Mouse (Mus musculus) ES-E14 (cell line): ENCODE results near the gene Lypd6b. TPM values are rescaled to one million over a fixed set of nuclear protein-coding genes. Genes with fewer than 3 reads are reported as not detected.

ENCODE experiments used
- DNase-seq: peaks from one replicate; pipeline ENCODE4 v3.0.0-alpha.2; 2013; ENCODE audit warnings: low read depth, low spot score
- H3K27ac ChIP-seq: 2 replicates; pipeline ENCODE4 v1.5.1; 2012; ENCODE audit warnings: low read depth, mild to moderate bottlenecking, low read length, moderate library complexity, mixed read lengths; ENCODE audit not compliant: poor library complexity, insufficient read depth, severe bottlenecking
- H3K36me3 ChIP-seq: 2 replicates; pipeline ENCODE4 v1.6.1; 2012; ENCODE audit warnings: mild to moderate bottlenecking, low read length, moderate library complexity, mixed read lengths; ENCODE audit not compliant: control insufficient read depth, poor library complexity, insufficient read depth, severe bottlenecking
- H3K4me1 ChIP-seq, 2 experiments: fragments of 150-350 bp in 1 of 2; sonication (generic) in 1 of 2; 2 replicates each; pipeline ENCODE4 v1.6.1; 2012; ENCODE audit warnings: low read length in 2 of 2, mild to moderate bottlenecking in 1 of 2, mixed read lengths in 1 of 2; ENCODE audit not compliant: control insufficient read depth in 2 of 2, insufficient read depth in 2 of 2, poor library complexity in 1 of 2
- H3K4me3 ChIP-seq, 2 experiments: fragments of 150-350 bp in 1 of 2; sonication (generic) in 1 of 2; 2 replicates each; pipeline ENCODE4 v1.5.1; 2012; ENCODE audit warnings: low read length in 2 of 2, low read depth in 1 of 2, mild to moderate bottlenecking in 1 of 2, mixed read lengths in 1 of 2; ENCODE audit not compliant: insufficient read depth in 1 of 2, poor library complexity in 1 of 2, severe bottlenecking in 1 of 2
- H3K9ac ChIP-seq: 2 replicates; pipeline ENCODE4 v1.6.1; 2012; ENCODE audit warnings: low read depth, mild to moderate bottlenecking, low read length, mixed read lengths; ENCODE audit not compliant: poor library complexity, insufficient read depth, severe bottlenecking
- H3K9me3 ChIP-seq: fragments of 150-350 bp; sonication (generic); 2 replicates; pipeline ENCODE4 v1.6.1; 2012; ENCODE audit warnings: low read depth, mild to moderate bottlenecking, low read length; ENCODE audit not compliant: control insufficient read depth, insufficient read depth
- CHD2 ChIP-seq: IDR thresholded peaks from 2 replicates; pipeline ENCODE4 v1.6.1; 2014; ENCODE audit warnings: mild to moderate bottlenecking, low read depth, low read length, inconsistent platforms
- HCFC1 ChIP-seq: IDR thresholded peaks from 2 replicates; pipeline ENCODE4 v1.6.1; 2012; ENCODE audit warnings: low read length, inconsistent platforms, borderline replicate concordance; ENCODE audit not compliant: insufficient read depth
- MAFK ChIP-seq: IDR thresholded peaks from 2 replicates; pipeline ENCODE4 v1.6.1; 2014; ENCODE audit warnings: mild to moderate bottlenecking, low read depth, low read length, inconsistent platforms; ENCODE audit not compliant: insufficient read depth
- ZC3H11A ChIP-seq: IDR thresholded peaks from 2 replicates; pipeline ENCODE4 v1.6.1; 2012; ENCODE audit warnings: low read depth, mild to moderate bottlenecking, inconsistent platforms, low read length, borderline replicate concordance
- ZNF384 ChIP-seq: IDR thresholded peaks from 2 replicates; pipeline ENCODE4 v1.6.1; 2012; ENCODE audit warnings: low read depth, low read length, inconsistent platforms
- in situ Hi-C, 2 experiments: fragments of 600-800 bp; cut with MboI; formaldehyde crosslinking; loops; one replicate each; pipeline ENCODE4 v1.15.1; 2025; ENCODE audit warnings: low sequenced_read_pairs in 2 of 2, inconsistent platforms in 1 of 2; ENCODE audit not compliant: unreplicated experiment in 2 of 2
- total RNA-seq: library from RNA; depleted of rRNA; stranded (reverse); fragments of 300-350 nt; gene quantifications from 2 replicates; pipeline ENCODE4 v1.2.3, GENCODE M21; 2012

Lypd6b gene
- total RNA-seq, 1 experiment, result 0.18 TPM

- DNase-seq, result no peak
Measured at GRCm38 (mm10) chr2:49840573-49840972, 53.1 kb downstream of the Lypd6b start.

GRCm38 (mm10) chr2:49841089-49841488 lies 53.6 kb downstream of the Lypd6b start:
- in situ Hi-C loops, result no loop called here
- no peak overlapping the region for H3K4me3 ChIP-seq

More at GRCm38 (mm10) chr2:49840573-49840972, 53.1 kb downstream of the Lypd6b start:
- in situ Hi-C loops, result no loop called here
- Histone ChIP-seq H3K27ac (no peak overlapping the region), H3K36me3 (no peaks in the 10 kb centered on the region), H3K9me3 (no peaks in the 10 kb centered on the region), H3K4me1 (no peaks in the 10 kb centered on the region), H3K4me3 (no peak overlapping the region), H3K9ac (no peak overlapping the region)
- TF ChIP-seq ZNF384 (no peak), CHD2 (no peak), ZC3H11A (no peak), MAFK (no peak), HCFC1 (no peak)

GRCm38 (mm10) chr2:49845104-49845503 lies 57.6 kb downstream of the Lypd6b start:
- in situ Hi-C loops, result no loop called here
- Histone ChIP-seq H3K27ac (no peak overlapping the region), H3K9me3 (no peaks in the 10 kb centered on the region), H3K4me1 (no peaks in the 10 kb centered on the region), H3K4me3 (no peak overlapping the region), H3K9ac (no peak overlapping the region), H3K36me3 (no peaks in the 10 kb centered on the region)
- DNase-seq, result no peak
- no peak for TF ChIP-seq MAFK
- no peak for TF ChIP-seq HCFC1
- TF ChIP-seq ZNF384, result no peak
- TF ChIP-seq CHD2, result no peak
- no peak for TF ChIP-seq ZC3H11A

More at GRCm38 (mm10) chr2:49841089-49841488, 53.6 kb downstream of the Lypd6b start:
- Histone ChIP-seq H3K4me1 (no peaks in the 10 kb centered on the region), H3K36me3 (no peaks in the 10 kb centered on the region), H3K9ac (no peak overlapping the region), H3K9me3 (no peaks in the 10 kb centered on the region), H3K27ac (no peak overlapping the region)
- TF ChIP-seq CHD2 (no peak), ZNF384 (no peak), ZC3H11A (no peak), MAFK (no peak), HCFC1 (no peak)
- DNase-seq, result no peak

GRCm38 (mm10) chr2:49846097-49846496 lies 58.6 kb downstream of the Lypd6b start:
- Histone ChIP-seq H3K4me1 (no peaks in the 10 kb centered on the region), H3K27ac (no peak overlapping the region), H3K36me3 (no peaks in the 10 kb centered on the region), H3K4me3 (no peak overlapping the region), H3K9ac (no peak overlapping the region), H3K9me3 (no peaks in the 10 kb centered on the region)
- TF ChIP-seq ZNF384 (no peak), ZC3H11A (no peak), MAFK (no peak), HCFC1 (no peak)
- no peak for DNase-seq
- in situ Hi-C loops, result no loop called here

- no peak for DNase-seq
- no peaks in the 10 kb centered on the region for H3K4me1 ChIP-seq
- no peak overlapping the region for H3K4me3 ChIP-seq
- TF ChIP-seq CHD2 (no peak), MAFK (no peak), ZC3H11A (no peak), HCFC1 (no peak), ZNF384 (no peak)
- no peaks in the 10 kb centered on the region for H3K9me3 ChIP-seq
- H3K36me3 ChIP-seq, result no peaks in the 10 kb centered on the region
- no peak overlapping the region for H3K27ac ChIP-seq
- in situ Hi-C loops, result no loop called here
- no peak overlapping the region for H3K9ac ChIP-seq
Measured at GRCm38 (mm10) chr2:49846880-49847279, 59.4 kb downstream of the Lypd6b start.
